Mouse (Mus musculus) WW6 (cell line): ENCODE data around the gene Nup98.

ENCODE experiments used
- DNase-seq: peaks from one replicate; pipeline ENCODE4 v3.0.0-alpha.2; 2013; ENCODE audit warnings: low read depth, low spot score

Nup98 gene

DNA sequence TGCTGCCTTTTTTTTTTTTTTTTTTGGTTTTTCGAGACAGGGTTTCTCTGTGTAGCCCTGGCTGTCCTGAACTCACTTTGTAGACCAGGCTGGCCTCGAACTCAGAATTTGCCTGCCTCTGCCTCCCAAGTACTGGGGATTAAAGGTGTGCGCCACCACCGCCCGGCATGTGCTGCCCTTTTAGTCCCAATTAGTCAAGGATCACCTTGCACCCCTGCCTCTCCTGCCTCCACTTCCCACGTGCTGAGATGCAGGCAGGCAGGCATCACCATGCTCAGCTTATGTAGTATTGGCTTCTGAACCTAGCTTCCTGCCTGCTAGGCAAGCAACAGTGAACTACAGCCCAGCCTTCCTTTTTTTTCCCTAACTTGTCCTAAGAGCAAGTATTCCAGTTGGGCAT, 92.6 kb downstream of the Nup98 start:
- DNase-seq = no peak

- no peak for DNase-seq
Observed at GRCm38 (mm10) chr7:102116579-102117331, 93.2 kb downstream of the Nup98 start, which contains the start of gene Chrna10. TSS of gene Chrna10 (minus strand) at chr7:102116828.

DNA sequence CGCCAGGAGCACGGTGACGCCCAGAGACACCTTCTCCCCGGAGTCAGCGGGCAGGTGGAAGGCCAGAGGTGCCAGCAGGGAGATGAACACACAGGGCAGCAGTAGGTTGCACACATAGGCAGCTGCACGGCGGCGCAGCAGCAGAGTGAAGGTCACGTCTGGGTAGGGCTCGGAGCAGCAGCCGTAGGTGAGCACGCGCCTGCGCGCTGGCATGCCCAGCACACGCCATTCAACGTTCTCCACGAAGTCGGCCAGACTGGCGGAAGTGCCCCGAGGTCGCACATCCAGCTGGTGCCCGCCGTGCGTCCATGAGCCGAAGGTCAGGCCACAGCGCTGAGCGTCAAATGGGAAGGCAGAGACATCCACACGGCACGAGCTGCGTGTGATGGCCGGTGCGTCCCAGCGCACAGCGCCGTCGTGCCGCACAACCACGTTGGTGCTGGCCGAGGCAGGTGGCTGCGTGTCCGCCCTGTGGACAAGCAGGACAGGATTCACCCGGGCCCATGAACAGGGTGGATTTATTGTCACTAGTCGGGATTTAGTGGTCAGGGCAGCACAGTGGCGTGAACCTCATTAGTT, 96.7 kb downstream of the Nup98 start:
- DNase-seq = no peak

- no peak for DNase-seq
Observed at GRCm38 (mm10) chr7:102109746-102110145, 100.2 kb downstream of the Nup98 start.

DNA sequence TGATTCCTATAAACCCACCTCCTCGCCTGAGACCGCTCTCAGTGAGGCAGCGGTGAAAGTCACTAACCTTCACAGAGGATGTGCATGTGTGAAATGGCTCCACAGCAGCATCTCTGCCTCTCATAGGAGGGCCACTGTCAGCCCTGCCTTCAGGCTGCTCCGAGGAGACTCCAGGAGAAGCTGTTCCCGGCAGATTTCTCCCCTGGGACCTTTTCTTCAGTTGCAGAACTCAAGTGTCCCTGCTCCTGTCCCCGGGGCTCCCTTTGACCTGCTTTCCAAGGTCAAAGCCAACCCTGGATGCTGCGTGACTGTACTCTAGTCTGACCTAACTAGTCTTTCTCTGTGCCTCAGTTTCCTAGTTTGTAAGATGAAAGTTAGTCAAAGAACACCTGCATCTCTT, 100.8 kb downstream of the Nup98 start, which contains the start of gene Art5:
Gene Art5, minus strand, starts transcription at position 319 of the 400 bp plus-strand sequence.
- no peak for DNase-seq

DNA sequence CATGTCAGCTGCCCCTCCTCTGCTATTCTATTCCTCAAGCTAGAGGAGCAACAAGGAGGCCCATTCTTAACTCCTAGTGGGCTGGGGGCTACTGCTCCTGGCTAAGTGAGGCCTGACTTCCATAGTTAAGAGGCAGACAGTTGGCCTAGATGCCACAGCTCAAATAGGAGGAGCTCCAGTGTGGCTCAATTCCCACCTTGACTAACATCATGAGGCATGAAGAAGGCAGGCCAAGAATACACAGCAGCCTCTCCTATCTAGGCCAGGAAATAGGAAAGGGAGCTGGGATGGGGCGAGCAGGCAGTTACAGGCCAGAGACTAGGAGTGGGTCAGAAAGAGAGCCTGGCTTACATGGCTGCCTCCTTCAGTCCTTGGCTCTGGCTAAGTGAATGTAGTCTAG, 101.8 kb downstream of the Nup98 start:
- DNase-seq = no peak

DNA sequence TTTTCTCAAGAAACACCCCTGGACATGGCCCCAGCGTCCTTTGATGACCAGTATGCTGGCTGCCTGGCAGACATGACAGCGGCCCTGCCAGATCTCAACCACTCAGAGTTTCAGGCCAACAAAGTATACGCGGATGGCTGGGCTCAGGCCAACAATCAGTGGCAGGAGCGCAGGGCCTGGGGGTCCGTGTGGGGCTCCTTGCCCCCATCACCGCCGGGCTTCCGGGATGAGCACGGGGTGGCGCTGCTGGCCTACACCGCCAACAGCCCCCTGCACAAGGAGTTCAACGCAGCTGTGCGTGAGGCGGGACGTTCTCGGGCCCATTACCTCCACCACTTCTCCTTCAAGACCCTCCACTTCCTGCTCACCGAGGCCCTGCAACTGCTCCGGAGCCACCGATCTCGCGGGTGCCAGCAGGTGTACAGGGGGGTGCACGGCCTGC, 103.3 kb downstream of the Nup98 start:
- DNase-seq = no peak

GRCm38 (mm10) chr7:102104126-102104525, 105.8 kb downstream of the Nup98 start:
- no peak for DNase-seq

- no peak for DNase-seq
Observed at GRCm38 (mm10) chr7:102103555-102103954, 106.4 kb downstream of the Nup98 start.

GRCm38 (mm10) chr7:102102696-102103095, 107.3 kb downstream of the Nup98 start:
- DNase-seq = no peak

- no peak for DNase-seq
Observed at GRCm38 (mm10) chr7:102102241-102102640, 107.7 kb downstream of the Nup98 start.

DNA sequence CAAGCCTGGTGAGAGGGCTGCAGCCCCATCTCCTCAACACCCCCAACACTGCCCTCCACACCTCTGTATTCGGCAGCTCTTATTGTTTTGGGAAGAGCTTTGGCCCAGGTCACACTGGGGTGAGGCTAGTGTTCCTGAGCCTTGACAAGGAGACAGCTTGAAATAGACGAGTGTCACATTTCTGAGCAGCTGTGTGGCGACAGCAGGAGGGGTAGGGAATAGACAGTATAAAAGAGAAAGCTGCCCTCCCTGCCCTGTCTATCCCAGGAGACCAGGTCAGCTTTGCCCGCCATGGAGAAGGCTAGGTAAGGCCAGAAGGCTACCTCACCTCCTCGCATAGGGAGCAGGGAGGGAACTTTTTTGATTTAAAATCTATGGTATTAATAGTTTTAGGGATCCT, 108.5 kb downstream of the Nup98 start, which contains the start of gene Art1:
Gene Art1, plus strand, starts transcription at position 257 of the 400 bp plus-strand sequence.
- no peak for DNase-seq

GRCm38 (mm10) chr7:102100868-102101267, 109.1 kb downstream of the Nup98 start:
- DNase-seq = no peak

DNA sequence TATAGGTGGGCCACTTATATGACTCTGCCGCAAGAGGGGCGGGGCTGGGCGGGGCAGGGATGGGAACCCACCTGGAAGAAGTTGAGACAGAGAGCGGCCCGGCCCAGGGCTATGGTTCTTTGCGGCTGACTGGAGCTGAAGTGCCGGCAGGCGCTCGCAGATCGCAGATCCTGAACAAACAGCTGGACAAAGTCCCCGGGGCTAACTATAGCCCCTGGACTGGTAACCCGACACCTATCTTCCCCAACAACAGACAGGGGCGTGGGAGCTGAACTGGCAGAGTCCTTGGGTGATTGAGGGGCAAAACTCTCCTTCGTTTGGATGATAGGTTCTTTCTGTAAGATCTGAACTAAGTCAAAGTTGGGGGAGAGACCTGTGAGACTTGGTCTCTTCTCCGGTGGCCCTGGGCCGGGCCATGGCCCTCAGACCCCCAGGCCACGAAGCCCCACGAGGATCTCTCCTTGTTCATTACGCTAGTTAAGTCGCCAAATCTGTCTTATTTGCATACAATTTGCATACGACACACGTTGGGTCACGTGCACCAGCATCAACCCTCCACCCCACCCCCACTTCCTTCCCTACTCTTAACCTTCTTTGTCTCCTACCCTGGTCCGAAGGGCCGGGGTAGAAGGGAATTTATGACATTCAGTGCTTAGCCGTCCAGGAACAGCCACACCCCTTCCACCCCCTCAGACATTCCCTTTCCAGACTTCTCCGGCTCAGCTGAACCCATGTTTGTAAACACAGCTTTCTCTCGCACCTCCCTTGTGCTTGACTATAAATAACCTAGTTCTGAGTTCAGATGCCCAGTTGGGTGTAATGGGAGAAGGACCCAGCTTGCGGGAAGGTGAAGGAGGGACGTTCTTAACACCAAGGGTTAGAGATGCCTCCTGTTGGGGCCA, 110.0 kb downstream of the Nup98 start:
- peak; percentile 63 for DNase-seq

DNA sequence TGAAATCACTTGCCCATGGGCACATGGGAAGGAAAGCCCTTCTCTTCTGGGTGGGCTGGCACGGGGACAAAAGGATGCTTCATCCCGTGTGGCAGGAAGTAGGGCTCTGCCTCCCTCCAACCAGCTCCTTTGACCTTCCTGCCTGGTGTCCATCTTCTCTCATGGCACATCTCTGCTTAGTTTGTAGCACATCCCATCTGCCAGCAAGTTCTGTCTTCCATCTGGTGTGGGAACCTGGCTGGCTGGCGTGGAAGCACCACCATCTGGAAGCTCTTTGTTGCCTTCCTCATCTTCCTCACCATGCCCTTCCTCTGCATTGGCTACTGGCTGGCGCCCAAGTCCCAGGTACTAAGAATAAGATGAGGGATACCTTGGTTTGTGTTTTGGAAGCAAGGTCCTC, 122.6 kb downstream of the Nup98 start:
- DNase-seq = no peak

- no peak for DNase-seq
Observed at GRCm38 (mm10) chr7:102084041-102084696, 125.8 kb downstream of the Nup98 start.

GRCm38 (mm10) chr7:102082816-102083215, 127.2 kb downstream of the Nup98 start, which contains the start of gene Trpc2:
TSS of gene Trpc2 (plus strand) at chr7:102083116.
- no peak for DNase-seq

DNA sequence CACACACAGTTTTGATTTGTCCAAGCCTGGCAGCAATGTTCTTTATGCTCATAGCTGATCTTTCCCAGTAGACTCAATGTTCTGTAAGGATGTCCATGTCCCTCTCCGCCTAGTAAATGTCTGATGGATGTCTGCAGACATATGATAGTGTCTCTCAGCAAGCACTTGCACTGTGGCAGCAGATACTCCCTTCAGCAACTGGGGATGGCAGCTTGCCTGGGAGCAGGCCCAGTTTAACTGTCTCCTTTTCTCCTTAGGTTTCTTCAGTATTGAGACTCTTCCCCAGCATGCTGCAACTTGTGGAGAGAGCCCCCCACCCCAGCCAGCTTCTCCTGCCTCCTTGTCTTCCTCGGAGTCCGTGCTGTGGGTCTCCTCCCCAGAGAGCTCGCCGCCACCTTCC, 128.2 kb downstream of the Nup98 start:
- no peak for DNase-seq

GRCm38 (mm10) chr7:102080311-102080710, 129.7 kb downstream of the Nup98 start:
- no peak for DNase-seq

DNA sequence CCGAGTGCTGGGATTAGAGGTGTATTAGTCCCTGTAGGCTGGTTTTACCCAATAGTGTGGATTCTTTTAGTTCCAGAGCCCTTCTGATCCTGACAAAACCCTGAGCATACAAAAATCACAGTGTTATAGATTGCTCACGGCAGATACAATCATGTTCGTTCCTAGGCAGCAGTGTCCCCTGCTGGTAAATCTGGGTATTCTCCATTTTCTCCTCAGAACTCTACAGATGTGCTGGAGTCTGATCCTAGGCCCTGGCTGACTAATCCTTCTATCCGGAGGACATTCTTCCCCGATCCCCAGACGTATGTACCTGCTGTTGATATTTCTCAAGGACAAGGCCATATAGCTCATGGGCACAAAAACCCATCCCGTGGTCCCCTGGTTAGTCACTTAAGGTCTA, 131.5 kb downstream of the Nup98 start:
- no peak for DNase-seq

- no peak for DNase-seq
Observed at GRCm38 (mm10) chr7:102076714-102077296, 133.2 kb downstream of the Nup98 start.
